Mouse (Mus musculus) cerebellum, adult 2 months (tissue): Measurements from ENCODE around the gene Ppp5c. TPM values are rescaled to one million over a fixed set of nuclear protein-coding genes. Genes with fewer than 3 reads are reported as not detected.
A peak's percentile ranks its signal among the peaks of the same experiment; 100 is the strongest.

Experiments
- DNase-seq, 2 experiments: peaks; one replicate each; pipeline ENCODE4 v3.0.0; 2021
- H3K27ac ChIP-seq: fragments of 200-500 bp; 2 replicates; pipeline ENCODE4 v1.5.1; 2012; ENCODE audit warnings: low read length, control low read depth, inconsistent platforms; ENCODE audit not compliant: insufficient read depth
- H3K27me3 ChIP-seq: fragments of 200-500 bp; 2 replicates; pipeline ENCODE4 v1.6.1; 2012; ENCODE audit warnings: inconsistent platforms, mild to moderate bottlenecking, low read length, moderate library complexity; ENCODE audit not compliant: control insufficient read depth, insufficient read depth
- H3K4me1 ChIP-seq: fragments of 200-500 bp; 2 replicates; pipeline ENCODE4 v1.6.1; 2011; ENCODE audit warnings: low read length; ENCODE audit not compliant: control insufficient read depth, insufficient read depth
- H3K4me3 ChIP-seq: fragments of 200-500 bp; replicated peaks from 2 replicates; pipeline ENCODE3; 2011; ENCODE audit warnings: mild to moderate bottlenecking, low read depth, low read length, control low read depth; ENCODE audit not compliant: insufficient read depth
- CTCF ChIP-seq: fragments of 200-500 bp; IDR thresholded peaks from 2 replicates; pipeline ENCODE4 v1.5.1; 2011; ENCODE audit warnings: low read depth, mild to moderate bottlenecking, control low read depth, low read length, moderate library complexity, borderline replicate concordance; ENCODE audit not compliant: insufficient read depth
- POLR2A ChIP-seq: fragments of 200-500 bp; IDR thresholded peaks from 2 replicates; pipeline ENCODE4 v1.6.1; 2011; ENCODE audit warnings: low read length, control low read depth, borderline replicate concordance; ENCODE audit not compliant: insufficient read depth
- WGBS: fragments of 180-500 bp; shearing (Covaris S2); methylation state at CpG from one replicate; pipeline ENCODE4 v1.1.7; 2018; 5-methylcytosine and 5-hydroxymethylcytosine counted together
- polyA plus RNA-seq: library from polyadenylated mRNA; depleted of rRNA; stranded (reverse); fragments of >200 nt; gene quantifications from 2 replicates; pipeline ENCODE4 v1.2.3, GENCODE M21; 2012

Ppp5c gene
- polyA plus RNA-seq, 1 experiment: 306 TPM

GRCm38 (mm10) chr7:17002375-17003195 lies 25.1 kb downstream of the Ppp5c start:
- peak overlapping the region; percentile 93 for H3K27ac ChIP-seq

DNA sequence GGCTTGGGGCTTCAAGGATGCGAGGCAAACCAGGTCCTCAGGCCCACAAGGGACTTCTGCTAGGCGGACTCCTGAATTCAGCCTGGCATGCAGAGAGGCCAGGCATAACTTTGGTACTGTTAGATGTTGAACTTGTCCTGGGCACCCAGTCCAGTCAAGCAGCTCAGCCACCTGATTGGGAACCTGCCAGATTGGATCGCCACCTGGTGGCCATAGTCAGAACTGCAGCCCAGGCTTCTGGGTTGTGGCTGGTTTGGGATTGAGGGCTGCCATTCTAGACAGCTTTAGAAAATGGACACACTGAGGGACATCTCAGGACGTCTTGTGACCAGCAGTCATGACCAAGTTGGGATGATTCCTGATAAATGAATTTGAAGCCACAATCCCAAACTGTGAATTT lies 28.1 kb downstream of the Ppp5c start:
- Histone ChIP-seq H3K4me1 (peaks cover 37% of the 10 kb centered on the region), H3K4me3 (no peak overlapping the region), H3K27ac (no peak overlapping the region), H3K27me3 (no peaks in the 10 kb centered on the region)
- no peak for TF ChIP-seq POLR2A
- TF ChIP-seq CTCF: peak; percentile 98
- WGBS: 19% methylated on average over 4 of the region's 4 CpGs
- DNase-seq: peak; percentile 86 to 96

More at GRCm38 (mm10) chr7:17002375-17003195, 25.1 kb downstream of the Ppp5c start:
- Histone ChIP-seq H3K4me3 (no peak overlapping the region), H3K27me3 (no peaks in the 10 kb centered on the region), H3K4me1 (peaks cover 57% of the 10 kb centered on the region)
- TF ChIP-seq CTCF (peak; percentile 97), POLR2A (no peak)
- under 1% methylated on average over 7 of the region's 7 CpGs for WGBS
- DNase-seq: peak; percentile 90

DNA sequence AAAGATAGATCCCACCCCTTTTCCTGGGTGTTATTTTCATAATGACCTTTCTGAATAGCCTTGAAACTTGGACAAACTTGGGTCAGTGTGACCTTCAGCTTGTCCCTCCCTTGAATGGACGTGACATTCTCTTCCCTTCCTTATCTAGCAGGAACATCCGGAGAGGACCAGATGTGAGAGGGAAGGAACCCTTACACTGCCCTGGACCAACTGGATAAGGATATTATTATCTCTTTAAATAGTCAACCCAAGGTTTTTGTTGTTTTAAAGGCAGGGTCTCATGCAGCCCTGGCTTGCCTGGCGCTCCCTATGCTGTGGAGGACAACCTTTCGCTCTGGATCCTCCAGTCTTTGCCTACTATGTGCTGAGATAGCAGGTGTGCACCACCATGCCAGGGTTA lies 28.5 kb downstream of the Ppp5c start:
- no peak overlapping the region for H3K27ac ChIP-seq
- H3K4me3 ChIP-seq: no peak overlapping the region
- peaks cover 34% of the 10 kb centered on the region for H3K4me1 ChIP-seq
- no peaks in the 10 kb centered on the region for H3K27me3 ChIP-seq
- TF ChIP-seq POLR2A (no peak), CTCF (no peak)
- WGBS: 61% methylated on average over 4 of the region's 4 CpGs
- no peak for DNase-seq

DNA sequence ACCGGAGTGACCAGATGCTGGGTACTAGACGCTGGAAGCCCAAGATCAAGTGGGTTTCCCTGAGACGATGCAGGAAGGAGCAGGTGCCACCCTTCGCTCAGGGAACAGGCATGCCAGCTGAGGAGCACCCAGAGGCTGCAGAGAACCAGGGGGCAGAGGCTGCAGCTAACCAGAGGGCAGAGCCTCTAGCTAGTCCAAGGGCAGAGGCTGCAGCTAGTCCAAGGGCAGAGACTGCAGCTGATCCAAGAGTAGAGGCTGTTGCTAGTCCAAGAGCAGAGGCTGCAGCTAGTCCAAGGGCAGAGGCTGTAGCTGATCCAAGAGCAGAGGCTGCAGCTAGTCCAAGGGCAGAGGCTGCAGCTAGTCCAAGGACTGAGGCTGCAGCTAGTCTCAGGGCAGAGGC lies 32.4 kb downstream of the Ppp5c start:
- no peak overlapping the region for H3K4me3 ChIP-seq
- H3K4me1 ChIP-seq: peaks cover 7% of the 10 kb centered on the region
- H3K27ac ChIP-seq: no peak overlapping the region
- no peaks in the 10 kb centered on the region for H3K27me3 ChIP-seq
- WGBS: 53% methylated on average over 4 of the region's 4 CpGs
- TF ChIP-seq CTCF: no peak
- TF ChIP-seq POLR2A: no peak
- no peak for DNase-seq

GRCm38 (mm10) chr7:16994400-16994799 lies 33.3 kb downstream of the Ppp5c start:
- 57% methylated on average over 20 of the region's 20 CpGs for WGBS
- Histone ChIP-seq H3K4me1 (peaks cover 7% of the 10 kb centered on the region), H3K4me3 (no peak overlapping the region), H3K27ac (no peak overlapping the region), H3K27me3 (no peaks in the 10 kb centered on the region)
- no peak for DNase-seq
- no peak for TF ChIP-seq POLR2A
- no peak for TF ChIP-seq CTCF

GRCm38 (mm10) chr7:16993651-16994399 lies 33.9 kb downstream of the Ppp5c start:
- Histone ChIP-seq H3K27me3 (no peaks in the 10 kb centered on the region), H3K4me3 (no peak overlapping the region), H3K27ac (no peak overlapping the region), H3K4me1 (peaks cover 7% of the 10 kb centered on the region)
- WGBS: 47% methylated on average over 27 of the region's 27 CpGs
- no peak for DNase-seq
- TF ChIP-seq CTCF: no peak
- TF ChIP-seq POLR2A: no peak

DNA sequence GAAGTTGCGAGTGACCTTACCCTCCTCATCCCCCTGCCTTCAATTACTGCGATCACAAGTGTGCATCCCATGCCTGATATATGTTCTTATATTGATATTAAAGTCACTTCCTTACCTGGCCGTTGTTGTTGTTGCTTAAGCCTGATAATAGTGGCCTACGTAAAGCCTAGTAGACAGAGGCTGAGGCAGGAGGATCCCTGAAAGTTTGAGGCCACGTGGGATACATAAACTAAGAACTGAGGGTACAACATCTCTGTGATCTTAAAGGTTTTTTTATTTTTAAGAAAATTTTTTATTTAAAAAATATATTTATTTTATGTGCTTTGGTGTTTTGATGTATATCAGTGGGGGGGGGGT lies 35.3 kb downstream of the Ppp5c start, which contains the start of gene Ccdc8:
Ccdc8 (plus strand) TSS at position 258 of the 357 bp plus-strand sequence.
- H3K4me3 ChIP-seq: no peak within 1 kb of the TSS

More for the DNA sequence above, 35.3 kb downstream of the Ppp5c start, which contains the start of gene Ccdc8:
- H3K27ac ChIP-seq: no peak within 1 kb of the TSS
- no peak for DNase-seq
- WGBS: 95% methylated on average over 5 of the region's 5 CpGs
- no peaks in the 10 kb centered on the region for H3K27me3 ChIP-seq
- H3K4me1 ChIP-seq: peaks cover 7% of the 10 kb centered on the region
- no peak for TF ChIP-seq POLR2A
- no peak for TF ChIP-seq CTCF
